8 mouse cellular contexts compared by ENCODE assay signal in genomic region chr5:134421061-134421460, GRCm38 (mm10). TPM values are rescaled to one million over a fixed set of nuclear protein-coding genes. Genes with fewer than 3 reads are reported as not detected.
DNase-seq lines count a peak whose midpoint lies in the region; ATAC-seq lines count a peak whose summit lies in the region.

No protein-coding gene starts in this region.

- DNase-seq in adrenal gland, postnatal 36 days: peak; percentile 61 to 64
- peak; percentile 86 for DNase-seq in gastrocnemius, postnatal 25 days
- peak; percentile 34 to 35 for DNase-seq in kidney, postnatal 36 days
- DNase-seq in spleen, postnatal 4 days (ENCODE audit: low spot score in 2 of 2): no peak
- no peak for DNase-seq in left cerebral cortex, adult 9 months (ENCODE audit: low spot score in 2 of 2)
- DNase-seq in layer of hippocampus, adult 9-11 months: no peak

- peaks cover 20% of the 10 kb centered on the region for H3K36me3 ChIP-seq in hindbrain, embryonic 13.5 days
- H3K36me3 ChIP-seq in hindbrain, embryonic 12.5 days: peaks cover 21% of the 10 kb centered on the region

- no peaks in the 10 kb centered on the region for H3K27me3 ChIP-seq in hindbrain, embryonic 13.5 days
- no peaks in the 10 kb centered on the region for H3K27me3 ChIP-seq in hindbrain, embryonic 12.5 days

- peaks cover 7% of the 10 kb centered on the region; the same call in 1 of the 2 replicates for H3K4me1 ChIP-seq in hindbrain, embryonic 13.5 days (replicated peaks)
- peaks cover 5% of the 10 kb centered on the region; the same call in 1 of the 2 replicates for H3K4me1 ChIP-seq in hindbrain, embryonic 12.5 days

- no peak for ATAC-seq in hindbrain, embryonic 13.5 days (ENCODE audit: low FRiP score)
- no peak for ATAC-seq in hindbrain, embryonic 12.5 days (ENCODE audit: low FRiP score)

- no peak overlapping the region for H3K4me2 ChIP-seq in hindbrain, embryonic 13.5 days
- no peak overlapping the region for H3K4me2 ChIP-seq in hindbrain, embryonic 12.5 days (replicated peaks)

- 77% methylated on average over 9 of the region's 9 CpGs for WGBS in hindbrain, embryonic 13.5 days
- 75% methylated on average over 9 of the region's 9 CpGs for WGBS in hindbrain, embryonic 12.5 days

- H3K4me3 ChIP-seq in hindbrain, embryonic 13.5 days: no peak overlapping the region
- H3K4me3 ChIP-seq in hindbrain, embryonic 12.5 days: no peak overlapping the region

- H3K9me3 ChIP-seq in hindbrain, embryonic 13.5 days: no peaks in the 10 kb centered on the region
- H3K9me3 ChIP-seq in hindbrain, embryonic 12.5 days (replicated peaks): no peaks in the 10 kb centered on the region

- no peak overlapping the region for H3K27ac ChIP-seq in hindbrain, embryonic 13.5 days
- no peak overlapping the region for H3K27ac ChIP-seq in hindbrain, embryonic 12.5 days

- peak overlapping the region; percentile 29; the same call in 1 of the 2 replicates for H3K9ac ChIP-seq in hindbrain, embryonic 13.5 days
- H3K9ac ChIP-seq in hindbrain, embryonic 12.5 days: no peak overlapping the region

RNA-seq across cellular contexts. Expression of gene Gtf2ird1, which starts 35.5 kb away (rescaled TPM):
- polyA plus RNA-seq in hindbrain, embryonic 13.5 days (2015; fragmentation: Nextera tagmentation; extraction: Ambion mirVana): 74.5 and 76.0 TPM in 2 replicates
- 95.9 and 99.9 TPM in 2 replicates for polyA plus RNA-seq in hindbrain, embryonic 12.5 days (2016; fragmentation: Nextera tagmentation; extraction: Ambion mirVana)
- 10 to 100 TPM; 44.4 to 59.1 TPM for total RNA-seq in adrenal gland, postnatal 36 days (2021)
- total RNA-seq in gastrocnemius, postnatal 25 days (2021): 1 to 10 TPM; 9.6 to 9.9 TPM

Comparison
In these comparisons a context has a peak if more than half of its experiments do, and no peak if none do; other contexts are left out.
1. DNase-seq: peak in adrenal gland, postnatal 36 days (2 of 2), gastrocnemius, postnatal 25 days (single experiment) and kidney, postnatal 36 days (2 of 2); none in spleen, postnatal 4 days (0 of 2), left cerebral cortex, adult 9 months (0 of 2) and layer of hippocampus, adult 9-11 months (single experiment).
2. RNA of gene Gtf2ird1, which starts 35.5 kb away (total RNA-seq): 44.4 to 59.1 TPM in adrenal gland, postnatal 36 days; 9.6 to 9.9 TPM in gastrocnemius, postnatal 25 days; every median in the first group is over 4 times any median in the second.